8 mouse cellular contexts compared by ENCODE assay signal in genomic region chr9:123021636-123022379, GRCm38 (mm10). TPM values are rescaled to one million over a fixed set of nuclear protein-coding genes. Genes with fewer than 3 reads are reported as not detected.
DNase-seq lines count a peak whose midpoint lies in the region; ATAC-seq and TF ChIP-seq lines count a peak whose summit lies in the region.

No protein-coding gene starts in this region.

- H3K27me3 ChIP-seq in lung, embryonic 14.5 days (ENCODE audit: insufficient read depth, low read length), result no peaks in the 10 kb centered on the region
- no peaks in the 10 kb centered on the region for H3K27me3 ChIP-seq in embryonic facial prominence, embryonic 12.5 days
- no peaks in the 10 kb centered on the region for H3K27me3 ChIP-seq in hindbrain, embryonic 15.5 days

- peak overlapping the region; percentile 73 for H3K9ac ChIP-seq in lung, embryonic 14.5 days
- 0 out of 2 replicates have a peak overlapping the region, but pooled peaks have one; percentile 59 for H3K9ac ChIP-seq in embryonic facial prominence, embryonic 12.5 days
- H3K9ac ChIP-seq in hindbrain, embryonic 15.5 days, result no peak overlapping the region

- 30% methylated on average over 18 of the region's 24 CpGs for WGBS in lung, embryonic 14.5 days
- 40% methylated on average over 19 of the region's 24 CpGs for WGBS in embryonic facial prominence, embryonic 12.5 days
- 41% methylated on average over 16 of the region's 24 CpGs for WGBS in hindbrain, embryonic 15.5 days
- 45% methylated on average over 18 of the region's 24 CpGs for WGBS in macrophage (ENCODE audit: missing documents)

- peaks cover 2% of the 10 kb centered on the region; the same call in 1 of the 2 replicates for H3K4me1 ChIP-seq in lung, embryonic 14.5 days (ENCODE audit: insufficient read depth)
- peaks cover 16% of the 10 kb centered on the region; the same call in 1 of the 2 replicates for H3K4me1 ChIP-seq in embryonic facial prominence, embryonic 12.5 days
- peaks cover 22% of the 10 kb centered on the region for H3K4me1 ChIP-seq in hindbrain, embryonic 15.5 days (replicated peaks)

- H3K36me3 ChIP-seq in lung, embryonic 14.5 days (ENCODE audit: insufficient read depth), result peaks cover 18% of the 10 kb centered on the region
- H3K36me3 ChIP-seq in embryonic facial prominence, embryonic 12.5 days, result peaks cover 8% of the 10 kb centered on the region; the same call in 1 of the 2 replicates
- no peaks in the 10 kb centered on the region for H3K36me3 ChIP-seq in hindbrain, embryonic 15.5 days
- no peaks in the 10 kb centered on the region for H3K36me3 ChIP-seq in macrophage (ENCODE audit: inconsistent target)

- peak; percentile 14 for DNase-seq in adrenal gland, adult 2 months
- DNase-seq in adrenal gland, adult 18-20 months (ENCODE audit: low spot score in 2 of 2), result no peak
- DNase-seq in lung, embryonic 14.5 days, result no peak
- DNase-seq in lung, postnatal 25 days (ENCODE audit: low spot score), result no peak

- ATAC-seq in lung, embryonic 14.5 days (ENCODE audit: insufficient read depth), result no peak; the same call in 1 of the 2 replicates
- ATAC-seq in embryonic facial prominence, embryonic 12.5 days (ENCODE audit: insufficient number of reproducible peaks, insufficient read depth, low FRiP score, low TSS enrichment), result peak; percentile 19; the same call in 1 of the 2 replicates
- ATAC-seq in hindbrain, embryonic 15.5 days (ENCODE audit: low FRiP score, low read depth), result no peak; the same call in 1 of the 2 replicates
- no peak for ATAC-seq in activated CD4-positive, CD25-positive, alpha-beta regulatory T cell, adult 4 months

- peak overlapping the region; percentile 79 for H3K4me2 ChIP-seq in lung, embryonic 14.5 days
- H3K4me2 ChIP-seq in embryonic facial prominence, embryonic 12.5 days (replicated peaks), result peak overlapping the region; percentile 65
- H3K4me2 ChIP-seq in hindbrain, embryonic 15.5 days, result peak overlapping the region; percentile 78

- H3K27ac ChIP-seq in lung, embryonic 14.5 days (ENCODE audit: low read depth), result no peak overlapping the region
- H3K27ac ChIP-seq in embryonic facial prominence, embryonic 12.5 days, result peak overlapping the region; percentile 86; the same call in 1 of the 2 replicates
- H3K27ac ChIP-seq in hindbrain, embryonic 15.5 days (replicated peaks), result peak overlapping the region; percentile 92
- no peak overlapping the region for H3K27ac ChIP-seq in macrophage

- peak overlapping the region; percentile 70 for H3K4me3 ChIP-seq in lung, embryonic 14.5 days (ENCODE audit: low read depth, low read length)
- peak overlapping the region; percentile 58 for H3K4me3 ChIP-seq in embryonic facial prominence, embryonic 12.5 days
- peak overlapping the region; percentile 54 for H3K4me3 ChIP-seq in hindbrain, embryonic 15.5 days
- peak overlapping the region; percentile 20; the same call in 1 of the 2 replicates for H3K4me3 ChIP-seq in macrophage (ENCODE audit: inconsistent target)

- TF ChIP-seq CTCF in lung, embryonic 14.5 days (IDR thresholded peaks at IDR 0.05; ENCODE audit: low read depth), result 0 out of 2 replicates have a peak, but pooled peaks have one; percentile 14

- no peaks in the 10 kb centered on the region for H3K9me3 ChIP-seq in lung, embryonic 14.5 days (ENCODE audit: low read depth, low read length)
- no peaks in the 10 kb centered on the region for H3K9me3 ChIP-seq in embryonic facial prominence, embryonic 12.5 days
- H3K9me3 ChIP-seq in hindbrain, embryonic 15.5 days, result no peaks in the 10 kb centered on the region

- H3K79me2 ChIP-seq in macrophage (ENCODE audit: inconsistent target), result no peaks in the 10 kb centered on the region

RNA-seq across cellular contexts. Expression of gene Tmem42, which starts 0.7 kb away (rescaled TPM):
- 10 to 100 TPM; 16.1 to 17.9 TPM for total RNA-seq in adrenal gland, adult 2 months (2021)
- polyA plus RNA-seq in adrenal gland, adult 2 months (2012; rRNA removed), result 34.4 and 39.2 TPM in 2 replicates
- 10 to 100 TPM; 14.5 to 20.3 TPM for total RNA-seq in adrenal gland, adult 18-20 months (2021)
- 15.4 and 16.8 TPM in 2 replicates for polyA plus RNA-seq in lung, embryonic 14.5 days (2014; fragmentation: Nextera tagmentation; extraction: Ambion mirVana)
- polyA plus RNA-seq in embryonic facial prominence, embryonic 12.5 days (2016; fragmentation: Nextera tagmentation; extraction: Ambion mirVana), result 16.8 and 19.5 TPM in 2 replicates
- polyA plus RNA-seq in hindbrain, embryonic 15.5 days (2015; fragmentation: Nextera tagmentation; extraction: Ambion mirVana), result 27.2 and 28.2 TPM in 2 replicates
- total RNA-seq in macrophage (2018; cell fraction: chromatin; rRNA removed), result 1 to 10 TPM in 10 of 26 experiments, under 1 TPM in 3, not detected in 13; 0.66 to 5.5 (median 1.5) TPM
- 1 to 10 TPM; 3.0 to 7.0 (median 4.7) TPM for total RNA-seq in macrophage (2018; cell fraction: cytosol; rRNA removed)
- total RNA-seq in macrophage (2018; cell fraction: nucleus; rRNA removed), result 1 to 10 TPM in 21 of 26 experiments, under 1 TPM in 3, not detected in 2; 0.48 to 5.1 (median 2.1) TPM
- polyA plus RNA-seq in macrophage (2018), result 2.9 to 8.6 TPM (median 3.4 TPM) in 3 replicates
- 10 to 100 TPM; 18.0 to 18.3 TPM for polyA plus RNA-seq in activated CD4-positive, CD25-positive, alpha-beta regulatory T cell, adult 4 months (2017; shearing (Covaris generic))

RNA-seq across cellular contexts. Expression of gene Tgm4, which starts 12.7 kb away (rescaled TPM):
- under 1 TPM; 0.45 to 0.52 TPM for total RNA-seq in adrenal gland, adult 2 months (2021)
- 0.13 and 0.26 TPM in 2 replicates for polyA plus RNA-seq in adrenal gland, adult 2 months (2012; rRNA removed)
- total RNA-seq in adrenal gland, adult 18-20 months (2021), result under 1 TPM; 0.48 to 0.86 TPM
- 0.20 and 0.34 TPM in 2 replicates for polyA plus RNA-seq in lung, embryonic 14.5 days (2014; fragmentation: Nextera tagmentation; extraction: Ambion mirVana)
- 0.28 and 0.65 TPM in 2 replicates for polyA plus RNA-seq in embryonic facial prominence, embryonic 12.5 days (2016; fragmentation: Nextera tagmentation; extraction: Ambion mirVana)
- 0.53 and 1.1 TPM in 2 replicates for polyA plus RNA-seq in hindbrain, embryonic 15.5 days (2015; fragmentation: Nextera tagmentation; extraction: Ambion mirVana)
- total RNA-seq in macrophage (2018; cell fraction: chromatin; rRNA removed), result 1 to 10 TPM in 1 of 26 experiments, under 1 TPM in 4, not detected in 21; 0.16 to 1.1 (median 0.73) TPM
- total RNA-seq in macrophage (2018; cell fraction: cytosol; rRNA removed), result not detected
- 1 to 10 TPM in 1 of 26 experiments, under 1 TPM in 2, not detected in 23; 0.80 to 4.1 (median 0.89) TPM for total RNA-seq in macrophage (2018; cell fraction: nucleus; rRNA removed)
- not detected in 3 replicates for polyA plus RNA-seq in macrophage (2018)
- polyA plus RNA-seq in activated CD4-positive, CD25-positive, alpha-beta regulatory T cell, adult 4 months (2017; shearing (Covaris generic)), result 1 to 10 TPM in 1 of 2 experiments, not detected in 1; 1.4 TPM

Comparison
In these comparisons a context has a peak if more than half of its experiments do, and no peak if none do; other contexts are left out.
1. H3K27ac ChIP-seq: peak in embryonic facial prominence, embryonic 12.5 days (single experiment) and hindbrain, embryonic 15.5 days (single experiment); none in lung, embryonic 14.5 days (single experiment) and macrophage (single experiment).
2. H3K4me3 ChIP-seq: peak in every context shown above with its lines; median percentile 70 in lung, embryonic 14.5 days; 58 in embryonic facial prominence, embryonic 12.5 days; 54 in hindbrain, embryonic 15.5 days; 20 in macrophage.
3. Peak in every context shown above with its lines, with median percentiles within 50 percentile points of each other: H3K4me2 ChIP-seq.